Mouse (Mus musculus): Measurements from ENCODE around the gene Hs3st3a1.

GRCm38 (mm10) chr11:64549380-64549779 is 114.2 kb downstream of the Hs3st3a1 start:
- TF ChIP-seq CTCF (IDR thresholded peaks at IDR 0.05; ENCODE audit: low read depth) (no peak), EP300 (IDR thresholded peaks at IDR 0.05; ENCODE audit: low read depth) (no peak)
